Mouse (Mus musculus): ENCODE measurements around the gene Papolb. TPM values are rescaled to one million over a fixed set of nuclear protein-coding genes. Genes with fewer than 3 reads are reported as not detected.

The Papolb gene
- 0.10 and 0.14 TPM in 2 replicates for polyA plus RNA-seq (2012; rRNA removed)

DNA sequence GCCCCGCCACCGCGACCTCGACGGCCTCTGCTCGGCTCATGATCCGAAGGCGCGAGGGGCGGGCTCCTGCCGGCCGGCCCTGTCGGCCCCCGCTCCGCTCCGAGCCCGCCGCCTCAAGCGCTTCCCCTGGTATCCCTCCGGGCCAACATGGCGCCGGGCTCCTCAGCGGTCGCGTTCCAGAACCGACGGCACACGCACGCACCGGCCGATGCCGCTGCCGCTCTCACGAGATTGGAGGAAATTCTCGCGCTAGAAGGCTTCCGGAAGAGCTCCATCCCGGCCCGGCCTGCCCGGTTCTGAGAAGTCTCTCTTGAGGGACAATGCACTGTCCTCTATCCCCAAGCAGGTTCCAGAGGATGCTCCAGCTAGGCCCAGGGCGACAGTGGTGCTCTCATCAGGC is at the start of gene Papolb:
Gene Papolb (minus strand): TSS at position 162 of the 400 bp plus-strand sequence.
- Histone ChIP-seq H3K4me1 (ENCODE audit: control insufficient read depth, insufficient read depth, low read length) (no peaks in the 10 kb centered on the region), H3K4me3 (replicated peaks; ENCODE audit: extremely low read depth, low read depth, low read length) (no peak within 1 kb of the TSS)
- TF ChIP-seq CTCF (IDR thresholded peaks at IDR 0.05; ENCODE audit: insufficient read depth, low read length) (no peak), POLR2A (IDR thresholded peaks at IDR 0.05; ENCODE audit: borderline replicate concordance, extremely low read depth, low read depth, low read length) (no peak)
- WGBS, result 34% methylated on average over 40 of the region's 41 CpGs
- no peak for DNase-seq

DNA sequence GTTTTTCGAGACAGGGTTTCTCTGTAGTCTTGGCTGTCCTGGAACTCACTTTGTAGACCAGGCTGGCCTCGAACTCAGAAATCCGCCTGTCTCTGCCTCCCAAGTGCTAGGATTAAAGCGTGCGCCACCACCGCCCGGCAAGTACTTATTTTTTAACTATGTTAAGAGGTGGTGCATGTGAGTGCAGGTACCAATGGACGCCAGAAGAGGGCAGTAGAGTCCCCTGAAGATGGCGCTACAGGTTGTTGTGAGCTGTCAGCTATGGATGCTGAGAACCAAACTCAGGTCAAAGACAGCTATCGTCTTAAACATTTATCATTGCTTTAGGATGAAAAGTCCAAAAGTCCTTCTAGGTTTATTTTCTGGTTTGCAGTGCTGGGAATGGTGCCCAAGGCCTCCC is 48.3 kb upstream of the Papolb start:
- Histone ChIP-seq H3K4me3 (replicated peaks; ENCODE audit: extremely low read depth, low read depth, low read length) (no peak overlapping the region), H3K4me1 (ENCODE audit: control insufficient read depth, insufficient read depth, low read length) (no peaks in the 10 kb centered on the region)
- no peak for DNase-seq
- WGBS, result 88% methylated on average over 10 of the region's 10 CpGs
- no peak for TF ChIP-seq CTCF (IDR thresholded peaks at IDR 0.05; ENCODE audit: insufficient read depth, low read length)
- TF ChIP-seq POLR2A (IDR thresholded peaks at IDR 0.05; ENCODE audit: borderline replicate concordance, extremely low read depth, low read depth, low read length), result no peak

DNA sequence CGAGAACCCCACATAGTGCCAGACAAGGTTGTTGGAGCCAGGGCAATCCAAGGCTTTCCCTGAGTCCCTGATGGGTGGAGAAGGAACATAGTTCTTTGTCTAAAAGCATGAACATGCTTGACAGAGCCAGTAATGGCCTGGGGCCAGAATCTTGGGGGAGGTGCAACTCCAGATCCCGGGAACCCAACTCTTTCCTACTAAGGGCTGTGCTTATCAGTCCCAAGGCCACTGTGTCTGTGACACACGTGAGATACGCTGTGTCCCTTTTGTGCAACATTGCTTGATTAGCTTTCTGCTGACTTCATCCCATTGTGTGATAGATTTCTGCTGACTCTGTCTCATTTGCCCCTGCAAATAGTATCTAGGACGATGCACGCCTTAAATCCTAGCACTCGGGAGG is 47.0 kb upstream of the Papolb start:
- 70% methylated on average over 7 of the region's 7 CpGs for WGBS
- no peak for TF ChIP-seq CTCF (IDR thresholded peaks at IDR 0.05; ENCODE audit: insufficient read depth, low read length)
- TF ChIP-seq POLR2A (IDR thresholded peaks at IDR 0.05; ENCODE audit: borderline replicate concordance, extremely low read depth, low read depth, low read length), result no peak
- H3K4me3 ChIP-seq (replicated peaks; ENCODE audit: extremely low read depth, low read depth, low read length), result no peak overlapping the region
- DNase-seq, result no peak
- H3K4me1 ChIP-seq (ENCODE audit: control insufficient read depth, insufficient read depth, low read length), result no peaks in the 10 kb centered on the region

DNA sequence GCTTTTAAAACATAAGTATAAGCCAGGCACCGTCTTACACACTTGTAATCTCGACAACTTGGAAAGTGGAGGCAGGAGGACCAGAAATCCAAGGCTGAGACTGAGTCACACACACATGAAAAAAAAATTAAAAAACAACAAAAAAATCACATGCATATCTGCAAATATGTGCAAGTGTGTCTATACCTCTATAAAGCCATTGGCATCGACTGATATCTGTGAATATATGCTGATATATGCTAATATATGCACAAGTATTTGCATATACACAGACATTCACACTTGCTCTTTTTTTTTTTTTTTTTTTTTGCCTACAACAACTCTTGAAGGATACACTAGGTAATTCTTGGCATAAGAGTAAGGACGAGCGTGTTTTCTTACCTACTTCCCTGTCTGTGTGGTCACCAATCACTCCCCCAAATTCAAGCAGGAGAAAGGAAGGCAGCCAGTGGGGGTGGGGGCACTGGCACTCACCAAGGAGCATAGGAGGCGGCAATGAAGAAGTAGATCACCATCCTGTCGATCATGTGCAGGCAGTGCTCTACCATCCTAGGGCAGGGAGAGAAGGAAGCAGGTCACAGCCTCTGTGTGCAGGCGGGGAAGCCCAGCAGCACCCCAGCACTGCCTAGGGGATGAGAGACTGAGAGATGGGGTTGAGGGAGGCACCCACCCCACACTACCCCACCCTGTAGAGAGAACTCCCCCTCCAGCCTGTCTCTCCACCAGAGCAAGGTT is 44.6 kb upstream of the Papolb start:
- no peaks in the 10 kb centered on the region for H3K4me1 ChIP-seq (ENCODE audit: control insufficient read depth, insufficient read depth, low read length)
- no peak for DNase-seq
- WGBS, result 74% methylated on average over 8 of the region's 8 CpGs
- no peak for TF ChIP-seq POLR2A (IDR thresholded peaks at IDR 0.05; ENCODE audit: borderline replicate concordance, extremely low read depth, low read depth, low read length)
- TF ChIP-seq CTCF (IDR thresholded peaks at IDR 0.05; ENCODE audit: insufficient read depth, low read length), result no peak
- no peak overlapping the region for H3K4me3 ChIP-seq (replicated peaks; ENCODE audit: extremely low read depth, low read depth, low read length)

DNA sequence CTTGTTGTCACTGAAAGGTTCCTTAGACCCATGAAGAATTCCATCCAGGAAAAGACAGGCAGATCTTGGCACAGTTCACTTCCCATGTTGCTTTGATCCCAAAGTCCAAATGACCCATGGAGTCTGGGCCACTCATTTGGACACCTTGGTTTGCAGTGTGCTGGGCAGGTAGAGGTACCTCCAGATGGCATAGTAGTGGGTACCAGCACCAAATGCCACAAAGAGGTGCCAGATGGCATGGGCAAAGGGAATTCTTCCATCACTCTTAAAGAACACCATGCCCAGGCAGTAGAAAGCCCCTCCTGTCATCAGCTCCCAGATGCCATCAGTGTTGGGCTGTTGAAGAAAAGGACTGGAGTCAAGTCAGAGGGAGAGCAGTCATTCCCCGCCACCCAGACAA is 34.7 kb upstream of the Papolb start:
- no peak for DNase-seq
- 81% methylated on average over 1 of the region's 1 CpGs for WGBS
- no peaks in the 10 kb centered on the region for H3K4me1 ChIP-seq (ENCODE audit: control insufficient read depth, insufficient read depth, low read length)
- TF ChIP-seq CTCF (IDR thresholded peaks at IDR 0.05; ENCODE audit: insufficient read depth, low read length) (no peak), POLR2A (IDR thresholded peaks at IDR 0.05; ENCODE audit: borderline replicate concordance, extremely low read depth, low read depth, low read length) (no peak)
- no peak overlapping the region for H3K4me3 ChIP-seq (replicated peaks; ENCODE audit: extremely low read depth, low read depth, low read length)

DNA sequence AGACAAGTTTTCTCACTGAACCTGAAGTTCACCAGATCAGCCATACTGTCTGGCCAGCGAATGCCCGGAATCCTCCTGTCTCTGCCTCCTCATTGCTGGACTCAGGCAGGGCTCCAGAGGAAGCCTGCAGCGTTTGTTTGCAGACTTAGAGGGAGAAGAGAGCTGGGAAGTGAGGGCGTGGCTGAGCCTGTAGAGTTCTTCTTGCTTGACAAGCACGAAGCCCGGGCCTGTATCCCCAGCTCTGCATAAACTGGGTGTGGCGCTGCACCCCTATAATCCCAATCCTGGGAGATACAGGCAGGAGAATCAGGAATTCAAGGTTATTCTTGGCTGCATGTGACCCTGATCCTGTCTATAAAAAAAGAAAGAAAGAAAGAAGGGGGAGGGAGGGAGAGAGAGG is 30.4 kb upstream of the Papolb start:
- no peak for DNase-seq
- 52% methylated on average over 7 of the region's 7 CpGs for WGBS
- H3K4me3 ChIP-seq (replicated peaks; ENCODE audit: extremely low read depth, low read depth, low read length), result no peak overlapping the region
- no peaks in the 10 kb centered on the region for H3K4me1 ChIP-seq (ENCODE audit: control insufficient read depth, insufficient read depth, low read length)
- TF ChIP-seq POLR2A (IDR thresholded peaks at IDR 0.05; ENCODE audit: borderline replicate concordance, extremely low read depth, low read depth, low read length) (no peak), CTCF (IDR thresholded peaks at IDR 0.05; ENCODE audit: insufficient read depth, low read length) (no peak)

DNA sequence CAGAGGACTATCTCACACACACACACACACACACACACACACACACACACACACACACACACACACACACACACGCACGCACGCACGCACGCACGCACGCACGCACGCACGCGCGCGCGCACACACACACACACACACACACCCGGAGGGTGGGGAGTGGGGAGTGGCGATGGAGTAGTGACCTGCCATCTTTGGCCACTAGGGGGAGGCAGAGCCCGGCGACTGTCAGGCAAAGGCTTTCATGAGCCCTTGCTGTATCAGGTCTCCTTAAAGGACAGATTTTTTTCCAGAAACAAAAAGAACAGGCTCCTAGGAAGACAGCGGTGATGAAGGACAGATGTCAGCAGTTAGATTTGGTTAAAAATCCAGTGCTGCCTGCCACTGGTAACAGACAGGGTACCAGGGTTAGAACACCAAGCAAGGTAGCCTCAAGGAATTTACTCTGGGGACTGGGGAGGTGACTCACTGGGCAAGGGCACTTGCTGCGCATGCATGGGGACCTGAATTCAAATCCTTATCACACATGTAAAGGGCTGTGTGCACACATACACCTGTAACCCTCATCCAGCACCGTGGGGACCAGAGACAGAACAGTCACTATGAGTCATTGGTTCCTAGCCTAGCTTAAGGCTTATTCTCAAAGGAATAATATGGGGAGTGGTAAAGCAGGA is 27.7 kb upstream of the Papolb start:
- DNase-seq, result peak; percentile 59
- 30% methylated on average over 18 of the region's 21 CpGs for WGBS
- TF ChIP-seq POLR2A (IDR thresholded peaks at IDR 0.05; ENCODE audit: borderline replicate concordance, extremely low read depth, low read depth, low read length) (no peak), CTCF (IDR thresholded peaks at IDR 0.05; ENCODE audit: insufficient read depth, low read length) (peak; percentile 76)

DNA sequence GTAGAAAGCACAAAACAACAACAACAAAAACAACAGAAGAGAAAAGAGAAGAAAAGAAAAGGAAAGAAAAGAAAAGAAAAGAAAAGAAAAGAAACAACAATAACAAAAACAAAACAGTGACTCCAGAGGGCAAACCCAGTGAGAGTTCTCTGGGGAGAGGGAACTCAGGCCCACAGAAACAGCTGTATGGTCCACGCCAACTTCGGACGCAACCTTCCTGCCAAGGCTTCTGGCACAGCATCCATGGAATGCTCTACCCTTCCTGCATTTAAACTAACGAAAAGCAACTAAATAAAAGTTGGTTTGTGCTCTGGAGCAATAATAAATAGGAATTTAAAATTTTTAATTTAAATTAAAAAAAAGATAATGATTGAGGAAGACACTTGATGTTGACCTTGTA is 26.8 kb upstream of the Papolb start:
- 84% methylated on average over 4 of the region's 4 CpGs for WGBS
- no peak for DNase-seq
- Histone ChIP-seq H3K4me1 (ENCODE audit: control insufficient read depth, insufficient read depth, low read length) (no peaks in the 10 kb centered on the region), H3K4me3 (replicated peaks; ENCODE audit: extremely low read depth, low read depth, low read length) (no peak overlapping the region)
- TF ChIP-seq POLR2A (IDR thresholded peaks at IDR 0.05; ENCODE audit: borderline replicate concordance, extremely low read depth, low read depth, low read length), result no peak
- TF ChIP-seq CTCF (IDR thresholded peaks at IDR 0.05; ENCODE audit: insufficient read depth, low read length), result no peak

More for the DNA sequence above, 27.7 kb upstream of the Papolb start:
- no peaks in the 10 kb centered on the region for H3K4me1 ChIP-seq (ENCODE audit: control insufficient read depth, insufficient read depth, low read length)
- no peak overlapping the region for H3K4me3 ChIP-seq (replicated peaks; ENCODE audit: extremely low read depth, low read depth, low read length)

DNA sequence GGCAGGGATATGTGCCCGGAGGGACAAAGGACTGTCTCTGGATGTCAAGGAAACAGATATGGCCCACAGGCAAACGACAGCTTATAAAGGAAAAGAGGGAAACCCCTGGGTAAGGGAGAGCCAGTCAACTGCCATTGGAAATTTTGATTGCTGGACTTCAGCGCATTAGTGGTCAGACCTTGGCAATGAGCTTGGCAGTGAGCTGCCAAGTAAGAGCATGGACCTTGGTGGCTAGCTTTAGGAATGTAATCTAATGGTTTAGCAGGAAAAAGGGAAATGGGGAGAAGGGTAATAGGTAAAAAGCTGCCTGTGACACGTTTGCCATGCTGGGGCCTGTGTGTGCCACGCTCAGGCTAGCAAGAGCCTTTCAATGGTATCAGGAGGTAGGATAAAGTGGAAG is 26.0 kb upstream of the Papolb start:
- no peak overlapping the region for H3K4me3 ChIP-seq (replicated peaks; ENCODE audit: extremely low read depth, low read depth, low read length)
- TF ChIP-seq CTCF (IDR thresholded peaks at IDR 0.05; ENCODE audit: insufficient read depth, low read length) (no peak), POLR2A (IDR thresholded peaks at IDR 0.05; ENCODE audit: borderline replicate concordance, extremely low read depth, low read depth, low read length) (no peak)
- no peaks in the 10 kb centered on the region for H3K4me1 ChIP-seq (ENCODE audit: control insufficient read depth, insufficient read depth, low read length)
- 73% methylated on average over 5 of the region's 5 CpGs for WGBS
- DNase-seq, result no peak

All from lung, adult 2 months (tissue).